Mouse (Mus musculus) liver, embryonic 14.5 days (tissue): ENCODE measurements at regions not wholly inside any gene's neighbourhood (a gene's known extent, or its start where the extent isn't known, plus 50 kb on each side); places are given as distances from the start of the nearest gene placed in this dataset. TPM values are rescaled to one million over a fixed set of nuclear protein-coding genes. Genes with fewer than 3 reads are reported as not detected.

ENCODE experiments used
- ATAC-seq: fragments of 200-750 bp; cut with Nextera tagmentation; 2 replicates; pipeline ENCODE4 v1.8.0; 2017; ENCODE audit warnings: moderate number of reproducible peaks, mild to moderate bottlenecking, moderate library complexity; ENCODE audit not compliant: insufficient read depth
- DNase-seq, 3 experiments: peaks; one replicate each; pipeline ENCODE4 v3.0.0-alpha.2; 2012 to 2013; ENCODE audit warnings: low read depth in 3 of 3, low spot score in 3 of 3
- H3K27ac ChIP-seq: fragments of 300-500 bp; sonication (generic); 2 replicates; pipeline ENCODE4 v1.5.1; 2014; ENCODE audit warnings: moderate library complexity, mild to moderate bottlenecking, control low read depth, inconsistent platforms
- H3K27me3 ChIP-seq: fragments of 300-500 bp; sonication (generic); 2 replicates; pipeline ENCODE4 v1.6.1; 2014; ENCODE audit warnings: mild to moderate bottlenecking, low read length, moderate library complexity; ENCODE audit not compliant: control insufficient read depth, insufficient read depth
- H3K36me3 ChIP-seq: fragments of 300-500 bp; sonication (generic); replicated peaks from 2 replicates; pipeline ENCODE4 v1.6.1; 2014; ENCODE audit warnings: low read depth; ENCODE audit not compliant: control insufficient read depth, insufficient read depth
- H3K4me1 ChIP-seq, 2 experiments: fragments of 200-500 bp in 1 of 2; fragments of 300-500 bp in 1 of 2; sonication (generic) in 1 of 2; replicated peaks; 2 replicates each; pipeline ENCODE4 v1.6.1; 2012 to 2014; ENCODE audit warnings: antibody characterized with exemption in 1 of 2, inconsistent platforms in 1 of 2, low read length in 1 of 2; ENCODE audit not compliant: control insufficient read depth in 2 of 2, insufficient read depth in 2 of 2
- H3K4me2 ChIP-seq: fragments of 300-500 bp; sonication (generic); 2 replicates; pipeline ENCODE4 v1.6.1; 2014; ENCODE audit warnings: low read depth, mild to moderate bottlenecking, control low read depth, moderate library complexity
- H3K4me3 ChIP-seq, 2 experiments: fragments of 200-500 bp in 1 of 2; fragments of 300-500 bp in 1 of 2; sonication (generic) in 1 of 2; 2 replicates each; pipeline ENCODE4 v1.5.1; 2012 to 2014; ENCODE audit warnings: low read depth in 2 of 2, low read length in 2 of 2, mild to moderate bottlenecking in 2 of 2, control low read depth in 1 of 2, inconsistent platforms in 1 of 2, moderate library complexity in 1 of 2; ENCODE audit not compliant: insufficient read depth in 1 of 2
- H3K9ac ChIP-seq: fragments of 300-500 bp; sonication (generic); replicated peaks from 2 replicates; pipeline ENCODE4 v1.6.1; 2014; ENCODE audit warnings: mild to moderate bottlenecking, control low read depth, moderate library complexity
- H3K9me3 ChIP-seq: fragments of 300-500 bp; sonication (generic); 2 replicates; pipeline ENCODE4 v1.6.1; 2016; ENCODE audit warnings: low read length, mixed read lengths; ENCODE audit not compliant: control insufficient read depth
- CTCF ChIP-seq: IDR thresholded peaks from 2 replicates; pipeline ENCODE4 v1.5.1; 2016; ENCODE audit warnings: antibody characterized with exemption, low read depth, control low read depth
- EP300 ChIP-seq: IDR thresholded peaks from 2 replicates; pipeline ENCODE4 v1.6.1; 2016; ENCODE audit warnings: antibody characterized with exemption, low read depth
- WGBS: fragments of 180-500 bp; shearing (Covaris S2); extraction: QIAGEN DNeasy Blood & Tissue Kit; methylation state at CpG from one replicate; pipeline ENCODE4 v1.1.7; 2014; ENCODE audit not compliant: insufficient replicate concordance; 5-methylcytosine and 5-hydroxymethylcytosine counted together
- microRNA-seq: library from miRNA; unstranded; fragments of <30 nt; microRNA quantifications from one replicate; pipeline ENCODE4, GENCODE M21; 2016

- no peak for TF ChIP-seq CTCF
- no peak for TF ChIP-seq EP300
- Histone ChIP-seq H3K9me3 (no peaks in the 10 kb centered on the region), H3K27ac (no peak overlapping the region), H3K36me3 (no peaks in the 10 kb centered on the region), H3K4me2 (no peak overlapping the region), H3K9ac (no peak overlapping the region), H3K4me1 (no peaks in the 10 kb centered on the region), H3K4me3 (no peak overlapping the region), H3K27me3 (no peaks in the 10 kb centered on the region)
- ATAC-seq (no peak), DNase-seq (no peak)
- 43% methylated on average over 2 of the region's 2 CpGs for WGBS
Measured at GRCm38 (mm10) chr1:195312426-195312825, 135.9 kb upstream of the Cr2 start.

GRCm38 (mm10) chr1:195285076-195285475, 108.6 kb upstream of the Cr2 start:
- Histone ChIP-seq H3K27me3 (no peaks in the 10 kb centered on the region), H3K9me3 (no peaks in the 10 kb centered on the region), H3K4me1 (no peaks in the 10 kb centered on the region), H3K27ac (no peak overlapping the region), H3K9ac (no peak overlapping the region), H3K36me3 (no peaks in the 10 kb centered on the region), H3K4me2 (no peak overlapping the region), H3K4me3 (no peak overlapping the region)
- TF ChIP-seq CTCF (no peak), EP300 (no peak)
- ATAC-seq (no peak), DNase-seq (no peak)
- 42% methylated on average over 2 of the region's 2 CpGs for WGBS

GRCm38 (mm10) chr1:195241496-195241895, 65.0 kb upstream of the Cr2 start:
- Histone ChIP-seq H3K36me3 (no peaks in the 10 kb centered on the region), H3K4me3 (no peak overlapping the region), H3K27me3 (no peaks in the 10 kb centered on the region), H3K9me3 (no peaks in the 10 kb centered on the region), H3K4me2 (no peak overlapping the region), H3K27ac (no peak overlapping the region), H3K9ac (no peak overlapping the region), H3K4me1 (no peaks in the 10 kb centered on the region)
- ATAC-seq (no peak), DNase-seq (peak; percentile 100)
- TF ChIP-seq EP300 (no peak), CTCF (no peak)
- WGBS, result 2% methylated on average over 30 of the region's 30 CpGs

GRCm38 (mm10) chr1:195232658-195233057, 56.1 kb upstream of the Cr2 start:
- no peak overlapping the region for H3K4me2 ChIP-seq
- DNase-seq (peak; percentile 20 to 41 (median 22)), ATAC-seq (peak; percentile 50)
- H3K4me1 ChIP-seq, result no peaks in the 10 kb centered on the region
- TF ChIP-seq CTCF, result peak; percentile 63
- TF ChIP-seq EP300, result no peak
- no peak overlapping the region for H3K27ac ChIP-seq
- no peak overlapping the region for H3K9ac ChIP-seq
- no peaks in the 10 kb centered on the region for H3K27me3 ChIP-seq
- no peaks in the 10 kb centered on the region for H3K9me3 ChIP-seq
- no peaks in the 10 kb centered on the region for H3K36me3 ChIP-seq
- no peak overlapping the region for H3K4me3 ChIP-seq

- no peak overlapping the region for H3K4me2 ChIP-seq
- no peaks in the 10 kb centered on the region for H3K9me3 ChIP-seq
- no peaks in the 10 kb centered on the region for H3K4me1 ChIP-seq
- H3K36me3 ChIP-seq, result no peaks in the 10 kb centered on the region
- TF ChIP-seq CTCF (no peak), EP300 (no peak)
- DNase-seq (no peak), ATAC-seq (peak; percentile 31; the same call in 1 of the 2 replicates)
- no peaks in the 10 kb centered on the region for H3K27me3 ChIP-seq
- WGBS, result 50% methylated on average over 2 of the region's 2 CpGs
- H3K9ac ChIP-seq, result no peak overlapping the region
- H3K27ac ChIP-seq, result no peak overlapping the region
- H3K4me3 ChIP-seq, result no peak overlapping the region
Measured at GRCm38 (mm10) chr1:195227007-195227406, 50.5 kb upstream of the Cr2 start.

Small RNA genes lying in the stretch of these regions (microRNA-seq; reads per million reads assigned to microRNA genes)
- not detected for gene Gm24802
